Mouse (Mus musculus): ENCODE measurements around the gene Gfer. TPM values are rescaled to one million over a fixed set of nuclear protein-coding genes. Genes with fewer than 3 reads are reported as not detected.

Gene Gfer
- polyA plus RNA-seq, 1 experiment from 2014 or later, result 39.9 TPM

Other genes starting within 250 kb of the Gfer start
- 44.0 and 45.1 TPM in 2 replicates for gene E4f1, start 225.8 kb downstream of the Gfer start, polyA plus RNA-seq (2015; fragmentation: Nextera tagmentation; extraction: Ambion mirVana)
- gene Pgp, start 225.8 kb downstream of the Gfer start, polyA plus RNA-seq (2015; fragmentation: Nextera tagmentation; extraction: Ambion mirVana), result 48.3 and 54.9 TPM in 2 replicates
- gene Bricd5, start 222.3 kb downstream of the Gfer start, polyA plus RNA-seq (2015; fragmentation: Nextera tagmentation; extraction: Ambion mirVana), result not detected in 2 replicates
- gene Mlst8, start 217.1 kb downstream of the Gfer start, polyA plus RNA-seq (2015; fragmentation: Nextera tagmentation; extraction: Ambion mirVana), result 38.6 and 41.4 TPM in 2 replicates
- gene Caskin1, start 207.6 kb downstream of the Gfer start, polyA plus RNA-seq (2015; fragmentation: Nextera tagmentation; extraction: Ambion mirVana), result 24.7 and 29.1 TPM in 2 replicates
- 97.3 and 106 TPM in 2 replicates for gene Traf7, start 168.2 kb downstream of the Gfer start, polyA plus RNA-seq (2015; fragmentation: Nextera tagmentation; extraction: Ambion mirVana)
- 2.9 TPM in 2 replicates for gene Rab26, start 161.9 kb downstream of the Gfer start, polyA plus RNA-seq (2015; fragmentation: Nextera tagmentation; extraction: Ambion mirVana)
- gene Pkd1, start 146.3 kb downstream of the Gfer start, polyA plus RNA-seq (2015; fragmentation: Nextera tagmentation; extraction: Ambion mirVana), result 17.7 and 19.4 TPM in 2 replicates
- gene Tsc2, start 63.5 kb downstream of the Gfer start, polyA plus RNA-seq (2015; fragmentation: Nextera tagmentation; extraction: Ambion mirVana), result 73.1 and 74.1 TPM in 2 replicates
- gene Nthl1, start 63.5 kb downstream of the Gfer start, polyA plus RNA-seq (2015; fragmentation: Nextera tagmentation; extraction: Ambion mirVana), result 10.0 and 10.8 TPM in 2 replicates
- gene Slc9a3r2, start 45.8 kb downstream of the Gfer start, polyA plus RNA-seq (2015; fragmentation: Nextera tagmentation; extraction: Ambion mirVana), result 21.3 and 23.5 TPM in 2 replicates
- gene Npw, start 37.7 kb downstream of the Gfer start, polyA plus RNA-seq (2015; fragmentation: Nextera tagmentation; extraction: Ambion mirVana), result not detected in 2 replicates
- 15.0 and 18.6 TPM in 2 replicates for gene Zfp598, start 26.5 kb downstream of the Gfer start, polyA plus RNA-seq (2015; fragmentation: Nextera tagmentation; extraction: Ambion mirVana)
- 95.0 and 98.1 TPM in 2 replicates for gene Syngr3, start 6.2 kb downstream of the Gfer start, polyA plus RNA-seq (2015; fragmentation: Nextera tagmentation; extraction: Ambion mirVana)
- 1.7 and 2.2 TPM in 2 replicates for gene Noxo1, start 78 bp upstream of the Gfer start, polyA plus RNA-seq (2015; fragmentation: Nextera tagmentation; extraction: Ambion mirVana)
- gene Tbl3, start 11.5 kb upstream of the Gfer start, polyA plus RNA-seq (2015; fragmentation: Nextera tagmentation; extraction: Ambion mirVana), result 81.4 and 84.3 TPM in 2 replicates
- gene Rnf151, start 21.9 kb upstream of the Gfer start, polyA plus RNA-seq (2015; fragmentation: Nextera tagmentation; extraction: Ambion mirVana), result not detected in 2 replicates
- gene Rps2, start 22.0 kb upstream of the Gfer start, polyA plus RNA-seq (2015; fragmentation: Nextera tagmentation; extraction: Ambion mirVana), result 770 and 771 TPM in 2 replicates
- gene Ndufb10, start 28.3 kb upstream of the Gfer start, polyA plus RNA-seq (2015; fragmentation: Nextera tagmentation; extraction: Ambion mirVana), result 257 and 260 TPM in 2 replicates
- gene Rpl3l, start 31.7 kb upstream of the Gfer start, polyA plus RNA-seq (2015; fragmentation: Nextera tagmentation; extraction: Ambion mirVana), result not detected in 2 replicates
- 18.0 and 19.6 TPM in 2 replicates for gene Msrb1, start 40.5 kb upstream of the Gfer start, polyA plus RNA-seq (2015; fragmentation: Nextera tagmentation; extraction: Ambion mirVana)
- gene Hs3st6, start 56.8 kb upstream of the Gfer start, polyA plus RNA-seq (2015; fragmentation: Nextera tagmentation; extraction: Ambion mirVana), result 0.13 and 0.22 TPM in 2 replicates
- not detected in 2 replicates for gene Meiob, start 108.1 kb upstream of the Gfer start, polyA plus RNA-seq (2015; fragmentation: Nextera tagmentation; extraction: Ambion mirVana)
- gene Hagh, start 144.0 kb upstream of the Gfer start, polyA plus RNA-seq (2015; fragmentation: Nextera tagmentation; extraction: Ambion mirVana), result 43.9 and 49.7 TPM in 2 replicates
- 17.9 and 18.4 TPM in 2 replicates for gene Fahd1, start 154.2 kb upstream of the Gfer start, polyA plus RNA-seq (2015; fragmentation: Nextera tagmentation; extraction: Ambion mirVana)
- 0.28 TPM in 1 of 2 replicates, not detected in the other for gene Igfals, start 169.8 kb upstream of the Gfer start, polyA plus RNA-seq (2015; fragmentation: Nextera tagmentation; extraction: Ambion mirVana)
- 68.2 and 75.3 TPM in 2 replicates for gene Nubp2, start 190.2 kb upstream of the Gfer start, polyA plus RNA-seq (2015; fragmentation: Nextera tagmentation; extraction: Ambion mirVana)
- 71.7 and 74.7 TPM in 2 replicates for gene Spsb3, start 190.5 kb upstream of the Gfer start, polyA plus RNA-seq (2015; fragmentation: Nextera tagmentation; extraction: Ambion mirVana)
- gene Eme2, start 198.9 kb upstream of the Gfer start, polyA plus RNA-seq (2015; fragmentation: Nextera tagmentation; extraction: Ambion mirVana), result 36.8 and 38.4 TPM in 2 replicates
- gene Mrps34, start 199.0 kb upstream of the Gfer start, polyA plus RNA-seq (2015; fragmentation: Nextera tagmentation; extraction: Ambion mirVana), result 73.0 and 82.3 TPM in 2 replicates
- gene Nme3, start 200.3 kb upstream of the Gfer start, polyA plus RNA-seq (2015; fragmentation: Nextera tagmentation; extraction: Ambion mirVana), result 74.1 and 76.8 TPM in 2 replicates
- 83.1 and 83.8 TPM in 2 replicates for gene Mapk8ip3, start 240.8 kb upstream of the Gfer start, polyA plus RNA-seq (2015; fragmentation: Nextera tagmentation; extraction: Ambion mirVana)